In genomic region chr10:127576381-127576961, GRCm38 (mm10) we compare ENCODE assay signal across 9 mouse cellular contexts. TPM values are rescaled to one million over a fixed set of nuclear protein-coding genes. Genes with fewer than 3 reads are reported as not detected.
A peak's percentile ranks its signal among the peaks of the same experiment; 100 is the strongest.
DNase-seq lines count a peak whose midpoint lies in the region; ATAC-seq and TF ChIP-seq lines count a peak whose summit lies in the region.
"Had no signal": no experiment of that assay in that cellular context is flagged by ENCODE, and none has a peak within 500 bp of the region (broad histone marks: within the 10 kb centered on the region; RNA-seq: fewer than 3 reads in every experiment).

No protein-coding gene starts in this region.

- peak; percentile 20 for DNase-seq in forebrain, embryonic 14.5 days (ENCODE audit: low spot score)
- no peak for DNase-seq in G1E (ENCODE audit: low spot score)
- peak; percentile 80 to 84 for DNase-seq in cerebellum, adult 2 months
- peak; percentile 34 to 51 for DNase-seq in spleen, postnatal 36 days (ENCODE audit: low spot score in 2 of 2)

- no peaks in the 10 kb centered on the region for H3K27me3 ChIP-seq in forebrain, embryonic 14.5 days (replicated peaks; ENCODE audit: control insufficient read depth, insufficient read depth, low read length)
- H3K27me3 ChIP-seq in forebrain, embryonic 16.5 days (replicated peaks; ENCODE audit: control insufficient read depth, insufficient read depth, low read length), result no peaks in the 10 kb centered on the region
- peaks cover 80% of the 10 kb centered on the region for H3K27me3 ChIP-seq in G1E (ENCODE audit: insufficient read depth, low read length)
- H3K27me3 ChIP-seq in cerebellum, adult 2 months (ENCODE audit: control insufficient read depth, insufficient read depth, low read length), result no peaks in the 10 kb centered on the region
- H3K27me3 ChIP-seq in kidney, embryonic 16.5 days (ENCODE audit: insufficient read depth, low read length), result no peaks in the 10 kb centered on the region
- peaks cover 79% of the 10 kb centered on the region for H3K27me3 ChIP-seq in megakaryocyte, embryonic 14.5 days (replicated peaks)
- H3K27me3 ChIP-seq: hindbrain, embryonic 15.5 days had no signal

- TF ChIP-seq POLR2A in cerebellum, adult 2 months (IDR thresholded peaks at IDR 0.05; ENCODE audit: borderline replicate concordance, insufficient read depth, low read length), result no peak

- H3K9ac ChIP-seq in forebrain, embryonic 14.5 days (ENCODE audit: low read length), result no peak overlapping the region
- H3K9ac ChIP-seq in forebrain, embryonic 16.5 days (replicated peaks; ENCODE audit: low read depth, low read length), result no peak overlapping the region
- H3K9ac ChIP-seq in kidney, embryonic 16.5 days (replicated peaks; ENCODE audit: low read length), result no peak overlapping the region
- H3K9ac ChIP-seq: hindbrain, embryonic 15.5 days had no signal

- WGBS in forebrain, embryonic 14.5 days, result 69% methylated on average over 18 of the region's 18 CpGs
- 68% methylated on average over 18 of the region's 18 CpGs for WGBS in forebrain, embryonic 16.5 days
- WGBS in cerebellum, adult 2 months, result 23% methylated on average over 18 of the region's 18 CpGs
- 60% methylated on average over 18 of the region's 18 CpGs for WGBS in kidney, embryonic 16.5 days

- H3K4me2 ChIP-seq in forebrain, embryonic 14.5 days (ENCODE audit: low read length), result no peak overlapping the region
- H3K4me2 ChIP-seq in forebrain, embryonic 16.5 days (ENCODE audit: low read length), result no peak overlapping the region
- no peak overlapping the region for H3K4me2 ChIP-seq in kidney, embryonic 16.5 days (replicated peaks; ENCODE audit: low read depth, low read length)
- H3K4me2 ChIP-seq: hindbrain, embryonic 15.5 days had no signal

- H3K9me3 ChIP-seq in forebrain, embryonic 14.5 days (replicated peaks; ENCODE audit: control insufficient read depth, low read length), result no peaks in the 10 kb centered on the region
- no peaks in the 10 kb centered on the region for H3K9me3 ChIP-seq in forebrain, embryonic 16.5 days (ENCODE audit: control insufficient read depth, low read length)
- no peaks in the 10 kb centered on the region for H3K9me3 ChIP-seq in G1E (replicated peaks)
- no peaks in the 10 kb centered on the region for H3K9me3 ChIP-seq in kidney, embryonic 16.5 days (ENCODE audit: low read length)
- no peaks in the 10 kb centered on the region for H3K9me3 ChIP-seq in megakaryocyte, embryonic 14.5 days
- H3K9me3 ChIP-seq: hindbrain, embryonic 15.5 days had no signal

- H3K27ac ChIP-seq in forebrain, embryonic 14.5 days (ENCODE audit: low read depth, low read length), result no peak overlapping the region
- H3K27ac ChIP-seq in forebrain, embryonic 16.5 days (ENCODE audit: low read length), result no peak overlapping the region
- peak overlapping the region; percentile 3; the same call in 1 of the 2 replicates for H3K27ac ChIP-seq in cerebellum, adult 2 months (ENCODE audit: insufficient read depth, low read length)
- H3K27ac ChIP-seq in kidney, embryonic 16.5 days (ENCODE audit: low read length), result no peak overlapping the region
- H3K27ac ChIP-seq: hindbrain, embryonic 15.5 days had no signal

- H3K4me3 ChIP-seq in forebrain, embryonic 14.5 days (ENCODE audit: low read depth, low read length), result no peak overlapping the region
- no peak overlapping the region for H3K4me3 ChIP-seq in forebrain, embryonic 16.5 days (replicated peaks; ENCODE audit: low read length)
- H3K4me3 ChIP-seq in G1E (ENCODE audit: low read depth, low read length), result no peak overlapping the region
- no peak overlapping the region for H3K4me3 ChIP-seq in cerebellum, adult 2 months (replicated peaks; ENCODE audit: insufficient read depth, low read depth, low read length)
- no peak overlapping the region for H3K4me3 ChIP-seq in kidney, embryonic 16.5 days (ENCODE audit: low read length)
- H3K4me3 ChIP-seq in megakaryocyte, embryonic 14.5 days (replicated peaks), result peak overlapping the region; percentile 51
- H3K4me3 ChIP-seq: hindbrain, embryonic 15.5 days had no signal

- peaks cover 99% of the 10 kb centered on the region for H3K36me3 ChIP-seq in forebrain, embryonic 14.5 days (ENCODE audit: control insufficient read depth, insufficient read depth, low read length)
- H3K36me3 ChIP-seq in forebrain, embryonic 16.5 days (ENCODE audit: control insufficient read depth, insufficient read depth), result peaks cover 46% of the 10 kb centered on the region
- H3K36me3 ChIP-seq in G1E (replicated peaks), result no peaks in the 10 kb centered on the region
- H3K36me3 ChIP-seq in kidney, embryonic 16.5 days (ENCODE audit: insufficient read depth, low read length), result peaks cover 51% of the 10 kb centered on the region
- peaks cover 2% of the 10 kb centered on the region for H3K36me3 ChIP-seq in megakaryocyte, embryonic 14.5 days (replicated peaks; ENCODE audit: low read length)

- H3K4me1 ChIP-seq in forebrain, embryonic 14.5 days (ENCODE audit: control insufficient read depth, insufficient read depth, low read length), result no peaks in the 10 kb centered on the region
- H3K4me1 ChIP-seq in forebrain, embryonic 16.5 days (replicated peaks; ENCODE audit: control insufficient read depth, insufficient read depth, low read length), result no peaks in the 10 kb centered on the region
- peaks cover 15% of the 10 kb centered on the region for H3K4me1 ChIP-seq in G1E (ENCODE audit: insufficient read depth, low read depth, low read length)
- H3K4me1 ChIP-seq in cerebellum, adult 2 months (ENCODE audit: control insufficient read depth, insufficient read depth, low read length), result peaks cover 8% of the 10 kb centered on the region; the same call in 1 of the 2 replicates
- H3K4me1 ChIP-seq in kidney, embryonic 16.5 days (ENCODE audit: insufficient read depth, low read length), result 0 out of 2 replicates have a peak, but pooled peaks cover 2% of the 10 kb centered on the region
- H3K4me1 ChIP-seq in megakaryocyte, embryonic 14.5 days, result peaks cover 15% of the 10 kb centered on the region
- H3K4me1 ChIP-seq: hindbrain, embryonic 15.5 days had no signal

- TF ChIP-seq CTCF in G1E (IDR thresholded peaks at IDR 0.05; ENCODE audit: low read depth, low read length), result peak; percentile 35; the same call in 1 of the 2 replicates
- peak; percentile 85 for TF ChIP-seq CTCF in cerebellum, adult 2 months (IDR thresholded peaks at IDR 0.05; ENCODE audit: borderline replicate concordance, insufficient read depth, low read depth, low read length)

- no peak for ATAC-seq in forebrain, embryonic 14.5 days
- ATAC-seq in forebrain, embryonic 16.5 days, result no peak
- no peak for ATAC-seq in G1E (ENCODE audit: extremely low read depth, insufficient number of reproducible peaks, low FRiP score, poor library complexity, severe bottlenecking)
- ATAC-seq in granulocyte monocyte progenitor cell, adult 5-6 weeks (replicated peaks; ENCODE audit: poor library complexity, severe bottlenecking), result peak; percentile 78
- peak; percentile 32; the same call in 1 of the 2 replicates for ATAC-seq in kidney, embryonic 16.5 days (ENCODE audit: low FRiP score, low TSS enrichment)

RNA-seq across cellular contexts. Expression of gene Nxph4, which starts 42.1 kb away (rescaled TPM):
- polyA plus RNA-seq in forebrain, embryonic 14.5 days (2014; fragmentation: Nextera tagmentation; extraction: Ambion mirVana), result 32.1 and 35.4 TPM in 2 replicates
- 32.5 and 36.0 TPM in 2 replicates for polyA plus RNA-seq in forebrain, embryonic 16.5 days (2015; fragmentation: Nextera tagmentation; extraction: Ambion mirVana)
- total RNA-seq in G1E (2014; fragmentation: Nextera tagmentation) (not detected in 2 replicates), G1E (2017) (0.06 and 0.11 TPM in 2 replicates)
- 0.22 and 0.40 TPM in 2 replicates for polyA plus RNA-seq in G1E (2012)
- 30.3 and 33.8 TPM in 2 replicates for polyA plus RNA-seq in cerebellum, adult 2 months (2012; rRNA removed)
- total RNA-seq in granulocyte monocyte progenitor cell, adult 5-6 weeks (2014; fragmentation: Nextera tagmentation), result not detected in 2 replicates
- not detected in 2 replicates for total RNA-seq in granulocyte monocyte progenitor cell, adult 5-6 weeks (2017)
- 1.8 and 2.3 TPM in 2 replicates for polyA plus RNA-seq in kidney, embryonic 16.5 days (2015; fragmentation: Nextera tagmentation; extraction: Ambion mirVana)
- 0.32 TPM in 1 of 2 replicates, not detected in the other for polyA plus RNA-seq in megakaryocyte, embryonic 14.5 days (2012; ENCODE audit: insufficient read depth, low replicate concordance)

RNA-seq across cellular contexts. Expression of gene Lrp1, which starts 44.5 kb away (rescaled TPM):
- 60.2 and 81.2 TPM in 2 replicates for polyA plus RNA-seq in forebrain, embryonic 14.5 days (2014; fragmentation: Nextera tagmentation; extraction: Ambion mirVana)
- 114 and 117 TPM in 2 replicates for polyA plus RNA-seq in forebrain, embryonic 16.5 days (2015; fragmentation: Nextera tagmentation; extraction: Ambion mirVana)
- 0.30 TPM in 1 of 2 replicates, not detected in the other for total RNA-seq in G1E (2014; fragmentation: Nextera tagmentation)
- 0.06 and 0.27 TPM in 2 replicates for total RNA-seq in G1E (2017)
- 0.67 and 0.86 TPM in 2 replicates for polyA plus RNA-seq in G1E (2012)
- polyA plus RNA-seq in cerebellum, adult 2 months (2012; rRNA removed), result 346 and 366 TPM in 2 replicates
- 13.9 and 15.0 TPM in 2 replicates for total RNA-seq in granulocyte monocyte progenitor cell, adult 5-6 weeks (2014; fragmentation: Nextera tagmentation)
- total RNA-seq in granulocyte monocyte progenitor cell, adult 5-6 weeks (2017), result 5.7 and 18.1 TPM in 2 replicates
- polyA plus RNA-seq in kidney, embryonic 16.5 days (2015; fragmentation: Nextera tagmentation; extraction: Ambion mirVana), result 70.9 and 71.7 TPM in 2 replicates
- 10.2 and 208 TPM in 2 replicates for polyA plus RNA-seq in megakaryocyte, embryonic 14.5 days (2012; ENCODE audit: insufficient read depth, low replicate concordance)

RNA-seq across cellular contexts. Expression of gene Shmt2, which starts 54.2 kb away (rescaled TPM):
- polyA plus RNA-seq in forebrain, embryonic 14.5 days (2014; fragmentation: Nextera tagmentation; extraction: Ambion mirVana), result 53.1 and 65.1 TPM in 2 replicates
- 78.9 and 80.4 TPM in 2 replicates for polyA plus RNA-seq in forebrain, embryonic 16.5 days (2015; fragmentation: Nextera tagmentation; extraction: Ambion mirVana)
- total RNA-seq in G1E (2014; fragmentation: Nextera tagmentation), result 338 and 343 TPM in 2 replicates
- 238 and 271 TPM in 2 replicates for total RNA-seq in G1E (2017)
- 622 and 702 TPM in 2 replicates for polyA plus RNA-seq in G1E (2012)
- 68.2 and 69.8 TPM in 2 replicates for polyA plus RNA-seq in cerebellum, adult 2 months (2012; rRNA removed)
- 126 and 187 TPM in 2 replicates for total RNA-seq in granulocyte monocyte progenitor cell, adult 5-6 weeks (2014; fragmentation: Nextera tagmentation)
- 102 and 103 TPM in 2 replicates for total RNA-seq in granulocyte monocyte progenitor cell, adult 5-6 weeks (2017)
- polyA plus RNA-seq in kidney, embryonic 16.5 days (2015; fragmentation: Nextera tagmentation; extraction: Ambion mirVana), result 119 and 123 TPM in 2 replicates
- polyA plus RNA-seq in megakaryocyte, embryonic 14.5 days (2012; ENCODE audit: insufficient read depth, low replicate concordance), result 143 and 168 TPM in 2 replicates

Comparison
In these comparisons a context has a peak if more than half of its experiments do, and no peak if none do; other contexts are left out.
1. ATAC-seq: peak in granulocyte monocyte progenitor cell, adult 5-6 weeks (single experiment) and kidney, embryonic 16.5 days (single experiment); none in forebrain, embryonic 14.5 days (single experiment), forebrain, embryonic 16.5 days (single experiment) and G1E (single experiment).